Mouse (Mus musculus) stomach, embryonic 14.5 days (tissue): ENCODE data around the gene 4833439L19Rik. TPM values are rescaled to one million over a fixed set of nuclear protein-coding genes. Genes with fewer than 3 reads are reported as not detected.
"Not testable (repeated sequence)": the region's sequence is repeated elsewhere in the genome, so short reads cannot be mapped to it uniquely, and the experiment has no call there.

Experiments used
- ATAC-seq: fragments of 200-750 bp; cut with Nextera tagmentation; 2 replicates; pipeline ENCODE4 v1.8.0; 2017; ENCODE audit warnings: low read depth, moderate TSS enrichment; ENCODE audit not compliant: insufficient number of reproducible peaks, insufficient read depth, low FRiP score
- H3K27ac ChIP-seq: fragments of 300-500 bp; sonication (generic); 2 replicates; pipeline ENCODE4 v1.5.1; 2014; ENCODE audit warnings: mild to moderate bottlenecking, low read length, moderate library complexity, mixed read lengths
- H3K27me3 ChIP-seq: fragments of 300-500 bp; sonication (generic); 2 replicates; pipeline ENCODE4 v1.6.1; 2014; ENCODE audit warnings: low read length, control low read depth, mixed read lengths; ENCODE audit not compliant: control insufficient read depth, insufficient read depth
- H3K36me3 ChIP-seq: fragments of 300-500 bp; sonication (generic); 2 replicates; pipeline ENCODE4 v1.6.1; 2014; ENCODE audit warnings: mild to moderate bottlenecking, control low read depth, low read length, moderate library complexity, mixed read lengths; ENCODE audit not compliant: control insufficient read depth, insufficient read depth
- H3K4me1 ChIP-seq: fragments of 300-500 bp; sonication (generic); 2 replicates; pipeline ENCODE4 v1.6.1; 2014; ENCODE audit warnings: low read length, control low read depth, mixed read lengths; ENCODE audit not compliant: control insufficient read depth, insufficient read depth
- H3K4me2 ChIP-seq: fragments of 300-500 bp; sonication (generic); replicated peaks from 2 replicates; pipeline ENCODE4 v1.6.1; 2014; ENCODE audit warnings: low read depth, low read length, control low read depth
- H3K4me3 ChIP-seq: fragments of 300-500 bp; sonication (generic); 2 replicates; pipeline ENCODE4 v1.5.1; 2014; ENCODE audit warnings: low read depth, low read length, control low read depth
- H3K9ac ChIP-seq: fragments of 300-500 bp; sonication (generic); replicated peaks from 2 replicates; pipeline ENCODE4 v1.6.1; 2014; ENCODE audit warnings: low read depth, mild to moderate bottlenecking, control low read depth, low read length, moderate library complexity, mixed read lengths
- H3K9me3 ChIP-seq: fragments of 300-500 bp; sonication (generic); 2 replicates; pipeline ENCODE4 v1.6.1; 2016; ENCODE audit warnings: low read depth, low read length, control low read depth; ENCODE audit not compliant: control insufficient read depth
- WGBS: fragments of 180-500 bp; shearing (Covaris S2); extraction: QIAGEN DNeasy Blood & Tissue Kit; methylation state at CpG from one replicate; pipeline ENCODE4 v1.1.7; 2014; 5-methylcytosine and 5-hydroxymethylcytosine counted together
- polyA plus RNA-seq: library from polyadenylated mRNA; unstranded; fragments of >200 nt; fragmentation: Nextera tagmentation; extraction: Ambion mirVana; gene quantifications from 2 replicates; pipeline ENCODE4 v1.2.1, GENCODE M21; 2014

Gene 4833439L19Rik
- 129 and 138 TPM in 2 replicates for polyA plus RNA-seq

GRCm38 (mm10) chr13:54565201-54565581 lies at the start of gene 4833439L19Rik:
Gene 4833439L19Rik (minus strand): TSS chr13:54565435.
- WGBS: under 1% methylated on average over 27 of the region's 27 CpGs
- no peaks in the 10 kb centered on the region for H3K9me3 ChIP-seq
- H3K4me3 ChIP-seq: peak within 1 kb of the TSS; percentile 98
- peaks cover 14% of the 10 kb centered on the region for H3K36me3 ChIP-seq
- H3K4me1 ChIP-seq: peaks cover 5% of the 10 kb centered on the region; the same call in 1 of the 2 replicates
- peak within 1 kb of the TSS; percentile 92 for H3K4me2 ChIP-seq
- H3K9ac ChIP-seq: peak within 1 kb of the TSS; percentile 96
- peak; percentile 96 for ATAC-seq
- H3K27me3 ChIP-seq: no peaks in the 10 kb centered on the region
- peak within 1 kb of the TSS; percentile 48; the same call in 1 of the 2 replicates for H3K27ac ChIP-seq

- WGBS: 81% methylated on average over 8 of the region's 8 CpGs
- H3K27me3 ChIP-seq, ATAC-seq, H3K9me3 ChIP-seq, H3K36me3 ChIP-seq, H3K4me2 ChIP-seq, H3K9ac ChIP-seq, H3K4me1 ChIP-seq, H3K27ac ChIP-seq, H3K4me3 ChIP-seq: not testable (repeated sequence)
These were observed 47.9 kb upstream of the 4833439L19Rik start for GRCm38 (mm10) chr13:54613141-54613540.

GRCm38 (mm10) chr13:54610972-54611754 lies 45.9 kb upstream of the 4833439L19Rik start, which contains the start of gene Cltb:
Gene Cltb (minus strand): TSS chr13:54611344.
- H3K9ac ChIP-seq: peak within 1 kb of the TSS; percentile 67
- H3K27ac ChIP-seq: peak within 1 kb of the TSS; percentile 44; the same call in 1 of the 2 replicates
- no peaks in the 10 kb centered on the region for H3K9me3 ChIP-seq
- WGBS: under 1% methylated on average over 66 of the region's 66 CpGs
- H3K4me1 ChIP-seq: peaks cover 7% of the 10 kb centered on the region; the same call in 1 of the 2 replicates
- H3K27me3 ChIP-seq: no peaks in the 10 kb centered on the region
- ATAC-seq: peak; percentile 78
- H3K4me3 ChIP-seq: peak within 1 kb of the TSS; percentile 62
- no peaks in the 10 kb centered on the region; the same call in 1 of the 2 replicates for H3K36me3 ChIP-seq
- H3K4me2 ChIP-seq: peak within 1 kb of the TSS; percentile 95

GRCm38 (mm10) chr13:54610613-54610971 lies 45.4 kb upstream of the 4833439L19Rik start:
- Histone ChIP-seq H3K4me3 (peak overlapping the region; percentile 62), H3K4me1 (peaks cover 7% of the 10 kb centered on the region; the same call in 1 of the 2 replicates), H3K9me3 (no peaks in the 10 kb centered on the region), H3K36me3 (no peaks in the 10 kb centered on the region; the same call in 1 of the 2 replicates), H3K27me3 (no peaks in the 10 kb centered on the region), H3K27ac (no peak overlapping the region; the same call in 1 of the 2 replicates), H3K4me2 (peak overlapping the region; percentile 95), H3K9ac (peak overlapping the region; percentile 67)
- ATAC-seq: no peak
- 12% methylated on average over 13 of the region's 13 CpGs for WGBS

GRCm38 (mm10) chr13:54609301-54609700 lies 44.1 kb upstream of the 4833439L19Rik start:
- Histone ChIP-seq H3K27me3 (no peaks in the 10 kb centered on the region), H3K9ac (no peak overlapping the region; the same call in 1 of the 2 replicates), H3K9me3 (no peaks in the 10 kb centered on the region), H3K4me1 (peaks cover 7% of the 10 kb centered on the region; the same call in 1 of the 2 replicates), H3K4me2 (no peak overlapping the region), H3K36me3 (no peaks in the 10 kb centered on the region; the same call in 1 of the 2 replicates), H3K27ac (no peak overlapping the region), H3K4me3 (no peak overlapping the region)
- 45% methylated on average over 1 of the region's 1 CpGs for WGBS
- ATAC-seq: no peak

GRCm38 (mm10) chr13:54608666-54609065 lies 43.4 kb upstream of the 4833439L19Rik start:
- no peaks in the 10 kb centered on the region for H3K9me3 ChIP-seq
- H3K4me2 ChIP-seq: no peak overlapping the region
- no peaks in the 10 kb centered on the region for H3K27me3 ChIP-seq
- no peak overlapping the region for H3K27ac ChIP-seq
- no peaks in the 10 kb centered on the region; the same call in 1 of the 2 replicates for H3K36me3 ChIP-seq
- H3K4me1 ChIP-seq: peaks cover 7% of the 10 kb centered on the region; the same call in 1 of the 2 replicates
- ATAC-seq: no peak
- WGBS: 30% methylated on average over 8 of the region's 8 CpGs
- H3K4me3 ChIP-seq: no peak overlapping the region
- H3K9ac ChIP-seq: no peak overlapping the region

GRCm38 (mm10) chr13:54608002-54608401 lies 42.8 kb upstream of the 4833439L19Rik start:
- Histone ChIP-seq H3K4me1 (peaks cover 7% of the 10 kb centered on the region; the same call in 1 of the 2 replicates), H3K9me3 (no peaks in the 10 kb centered on the region), H3K4me3 (no peak overlapping the region), H3K9ac (no peak overlapping the region), H3K36me3 (no peaks in the 10 kb centered on the region; the same call in 1 of the 2 replicates), H3K27me3 (no peaks in the 10 kb centered on the region), H3K27ac (no peak overlapping the region), H3K4me2 (no peak overlapping the region)
- 79% methylated on average over 3 of the region's 3 CpGs for WGBS
- ATAC-seq: no peak

GRCm38 (mm10) chr13:54607204-54607603 lies 42.0 kb upstream of the 4833439L19Rik start:
- Histone ChIP-seq H3K4me2 (no peak overlapping the region), H3K27me3 (no peaks in the 10 kb centered on the region), H3K9ac (no peak overlapping the region), H3K4me3 (no peak overlapping the region), H3K9me3 (no peaks in the 10 kb centered on the region), H3K36me3 (no peaks in the 10 kb centered on the region; the same call in 1 of the 2 replicates), H3K27ac (no peak overlapping the region), H3K4me1 (peaks cover 7% of the 10 kb centered on the region; the same call in 1 of the 2 replicates)
- 58% methylated on average over 5 of the region's 5 CpGs for WGBS
- ATAC-seq: no peak
